Mouse (Mus musculus) heart, postnatal 0 days (tissue): ENCODE measurements around the gene Mien1. TPM values are rescaled to one million over a fixed set of nuclear protein-coding genes. Genes with fewer than 3 reads are reported as not detected.

Experiments
- ATAC-seq: fragments of 200-750 bp; cut with Nextera tagmentation; 2 replicates; pipeline ENCODE4 v1.8.0; 2017; ENCODE audit warnings: low read depth, moderate number of reproducible peaks, moderate library complexity; ENCODE audit not compliant: insufficient read depth
- DNase-seq: peaks from one replicate; pipeline ENCODE4 v3.0.0-alpha.2; 2016; ENCODE audit warnings: low spot score
- H3K27ac ChIP-seq: fragments of 300-500 bp; sonication (generic); 2 replicates; pipeline ENCODE4 v1.5.1; 2014; ENCODE audit warnings: low read depth, mild to moderate bottlenecking
- H3K27me3 ChIP-seq: fragments of 300-500 bp; sonication (generic); 2 replicates; pipeline ENCODE4 v1.6.1; 2014; ENCODE audit warnings: low read length, mixed read lengths; ENCODE audit not compliant: control insufficient read depth, insufficient read depth
- H3K36me3 ChIP-seq: fragments of 300-500 bp; sonication (generic); replicated peaks from 2 replicates; pipeline ENCODE4 v1.6.1; 2014; ENCODE audit warnings: low read length, mixed read lengths; ENCODE audit not compliant: control insufficient read depth, insufficient read depth
- H3K4me1 ChIP-seq: fragments of 300-500 bp; sonication (generic); 2 replicates; pipeline ENCODE4 v1.6.1; 2014; ENCODE audit warnings: antibody characterized with exemption; ENCODE audit not compliant: control insufficient read depth, insufficient read depth
- H3K4me2 ChIP-seq: fragments of 300-500 bp; sonication (generic); 2 replicates; pipeline ENCODE4 v1.6.1; 2014; ENCODE audit warnings: low read depth, mild to moderate bottlenecking, low read length, moderate library complexity
- H3K4me3 ChIP-seq: fragments of 300-500 bp; sonication (generic); 2 replicates; pipeline ENCODE4 v1.5.1; 2014; ENCODE audit warnings: low read depth, low read length
- H3K9ac ChIP-seq: fragments of 300-500 bp; sonication (generic); replicated peaks from 2 replicates; pipeline ENCODE4 v1.6.1; 2014; ENCODE audit warnings: low read depth, low read length, mixed read lengths
- H3K9me3 ChIP-seq: fragments of 300-500 bp; sonication (generic); replicated peaks from 2 replicates; pipeline ENCODE4 v1.6.1; 2016; ENCODE audit warnings: low read length; ENCODE audit not compliant: control insufficient read depth
- CTCF ChIP-seq: IDR thresholded peaks from 2 replicates; pipeline ENCODE4 v1.5.1; 2016; ENCODE audit warnings: antibody characterized with exemption, control low read depth, low read depth
- EP300 ChIP-seq: IDR thresholded peaks from 2 replicates; pipeline ENCODE4 v1.6.1; 2016; ENCODE audit warnings: antibody characterized with exemption, low read depth
- WGBS: fragments of 180-500 bp; shearing (Covaris S2); extraction: QIAGEN DNeasy Blood & Tissue Kit; methylation state at CpG from one replicate; pipeline ENCODE4 v1.1.7; 2014; 5-methylcytosine and 5-hydroxymethylcytosine counted together
- polyA plus RNA-seq: library from polyadenylated mRNA; unstranded; fragments of >200 nt; fragmentation: Nextera tagmentation; extraction: Ambion mirVana; gene quantifications from 2 replicates; pipeline ENCODE4 v1.2.1, GENCODE M21; 2015
- total RNA-seq: library from RNA; depleted of rRNA; stranded (reverse); fragments of >200 nt; gene quantifications from 2 replicates; pipeline ENCODE4 v1.2.3, GENCODE M21; 2014; ENCODE audit warnings: low replicate concordance

Gene Mien1
- total and polyA plus RNA-seq, 2 experiments from 2014 or later: 20.6 to 104 TPM

DNA sequence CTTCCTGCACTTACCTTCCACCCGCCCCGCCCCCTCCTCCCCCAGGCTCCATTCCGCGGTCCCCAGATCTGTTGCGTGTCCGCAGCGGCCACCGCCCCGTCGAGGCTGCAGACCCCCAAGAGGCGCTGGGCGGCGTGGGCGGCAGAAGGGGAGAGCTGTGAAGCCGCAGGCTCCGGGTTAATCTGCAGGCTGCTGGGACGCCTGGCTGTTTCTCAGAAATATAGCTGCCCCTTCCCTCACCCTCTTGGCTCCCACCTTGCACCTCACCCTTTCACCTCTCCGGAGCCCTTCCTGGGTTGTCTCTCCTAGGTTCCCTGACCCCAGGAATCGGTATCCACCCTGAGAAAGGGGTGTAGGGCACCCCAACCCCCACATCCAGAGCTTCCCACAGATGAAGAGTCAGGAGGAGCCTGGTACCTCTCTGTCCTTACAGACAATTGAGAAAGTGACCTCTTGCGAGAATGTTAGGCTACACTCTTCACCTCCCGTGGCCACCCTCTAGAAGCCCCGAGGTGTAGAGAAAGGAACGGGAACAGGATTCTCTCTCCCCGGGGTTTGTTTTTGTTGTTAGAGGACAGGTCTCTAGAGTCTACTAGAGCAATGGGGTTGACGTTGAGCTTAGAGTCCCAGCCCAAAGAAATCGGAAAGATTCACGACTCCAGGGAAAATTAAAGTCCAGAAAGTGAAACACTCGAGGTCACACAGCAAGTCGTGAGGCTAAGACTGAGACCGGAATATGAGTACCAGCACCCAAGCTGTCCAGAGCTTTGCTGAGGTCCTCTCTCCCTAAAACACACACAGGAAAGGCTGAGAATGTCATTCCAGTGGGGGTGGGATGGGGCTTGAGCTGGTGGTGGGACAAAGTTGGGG is 19.6 kb upstream of the Mien1 start:
- Histone ChIP-seq H3K9ac (peak overlapping the region; percentile 49), H3K4me2 (peak overlapping the region; percentile 79), H3K36me3 (no peaks in the 10 kb centered on the region), H3K9me3 (no peaks in the 10 kb centered on the region), H3K27me3 (peaks cover 22% of the 10 kb centered on the region), H3K4me3 (peak overlapping the region; percentile 55), H3K27ac (peak overlapping the region; percentile 33; the same call in 1 of the 2 replicates), H3K4me1 (no peaks in the 10 kb centered on the region)
- DNase-seq: no peak
- TF ChIP-seq CTCF (no peak), EP300 (no peak)
- 5% methylated on average over 21 of the region's 30 CpGs for WGBS
- peak; percentile 3; the same call in 1 of the 2 replicates for ATAC-seq

DNA sequence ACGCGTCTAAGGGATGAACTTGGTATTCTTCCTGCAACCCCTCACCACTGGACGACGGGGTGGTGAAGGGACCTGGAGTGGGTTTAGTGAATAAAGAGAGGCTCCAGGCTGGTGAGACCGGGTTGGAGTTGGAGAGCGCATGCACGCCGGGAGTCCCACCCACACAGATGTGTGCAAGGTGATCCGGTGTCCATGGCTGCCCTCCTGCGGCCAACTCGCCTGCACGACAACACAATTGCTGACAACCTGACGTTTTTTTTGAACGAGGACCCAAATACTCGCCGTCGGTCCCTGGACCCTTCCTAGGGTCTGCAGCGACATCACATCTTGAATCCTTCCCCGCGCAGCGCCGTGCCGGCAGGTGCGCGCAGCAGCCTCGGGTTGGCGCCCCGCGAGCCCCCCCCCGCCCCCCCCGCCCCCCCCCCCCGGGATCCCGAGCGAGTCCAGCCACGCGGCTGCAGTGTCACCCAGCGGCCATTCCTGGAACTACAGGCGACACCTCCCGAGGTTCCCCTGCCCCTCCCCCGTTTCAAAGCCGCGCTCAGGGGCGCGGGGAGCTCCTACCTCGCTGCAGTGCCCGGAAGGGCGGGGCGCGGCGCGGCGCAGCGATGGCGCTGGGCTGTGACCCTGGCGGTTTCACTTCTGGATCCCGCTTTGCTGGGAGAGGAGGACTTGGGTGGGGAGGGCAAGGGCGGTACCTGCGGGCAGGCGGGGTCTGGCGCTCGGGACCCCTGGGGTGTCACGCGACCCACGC is 18.8 kb upstream of the Mien1 start:
- Histone ChIP-seq H3K4me2 (peak overlapping the region; percentile 79), H3K4me3 (peak overlapping the region; percentile 55), H3K27me3 (peaks cover 22% of the 10 kb centered on the region), H3K36me3 (no peaks in the 10 kb centered on the region), H3K9me3 (no peaks in the 10 kb centered on the region), H3K4me1 (no peaks in the 10 kb centered on the region), H3K27ac (peak overlapping the region; percentile 33; the same call in 1 of the 2 replicates), H3K9ac (peak overlapping the region; percentile 49)
- peak; percentile 82 for DNase-seq
- no peak for TF ChIP-seq EP300
- TF ChIP-seq CTCF: peak; percentile 54
- peak; percentile 85 for ATAC-seq
- WGBS: 2% methylated on average over 56 of the region's 64 CpGs

DNA sequence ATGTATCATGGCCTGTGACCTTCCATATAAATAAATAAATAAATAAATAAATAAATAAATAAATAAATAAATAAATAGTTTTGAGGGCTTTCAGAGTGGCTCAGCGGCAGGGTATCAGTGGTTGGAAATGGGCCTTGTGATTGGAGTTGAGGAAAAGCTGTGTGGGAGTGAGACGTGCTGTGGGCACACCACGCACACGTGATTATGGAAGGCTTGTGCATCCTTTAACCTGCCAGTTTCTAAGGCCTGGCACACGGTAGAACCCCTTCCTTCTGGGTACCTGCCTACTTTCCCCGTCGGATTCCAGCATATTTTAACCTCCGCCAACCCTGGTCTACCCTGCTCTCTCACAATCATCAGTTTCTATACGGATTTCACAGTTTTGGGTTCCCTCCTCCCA is 18.2 kb upstream of the Mien1 start:
- DNase-seq (no peak), ATAC-seq (no peak)
- Histone ChIP-seq H3K27ac (no peak overlapping the region), H3K4me1 (no peaks in the 10 kb centered on the region), H3K4me2 (peak overlapping the region; percentile 79), H3K9ac (no peak overlapping the region), H3K9me3 (no peaks in the 10 kb centered on the region), H3K36me3 (no peaks in the 10 kb centered on the region), H3K4me3 (peak overlapping the region; percentile 55), H3K27me3 (peaks cover 22% of the 10 kb centered on the region)
- 21% methylated on average over 9 of the region's 9 CpGs for whole genome bisulfite sequencing
- TF ChIP-seq EP300 (no peak), CTCF (no peak)

GRCm38 (mm10) chr11:98456545-98456944 is 17.8 kb upstream of the Mien1 start:
- no peak for ATAC-seq
- 68% methylated on average over 5 of the region's 5 CpGs for WGBS
- no peaks in the 10 kb centered on the region for H3K9me3 ChIP-seq
- no peak overlapping the region for H3K4me2 ChIP-seq
- no peak overlapping the region for H3K27ac ChIP-seq
- no peaks in the 10 kb centered on the region for H3K4me1 ChIP-seq
- no peaks in the 10 kb centered on the region for H3K36me3 ChIP-seq
- no peak overlapping the region for H3K4me3 ChIP-seq
- TF ChIP-seq EP300: no peak
- TF ChIP-seq CTCF: no peak
- no peak overlapping the region for H3K9ac ChIP-seq
- no peak for DNase-seq
- H3K27me3 ChIP-seq: peaks cover 22% of the 10 kb centered on the region

DNA sequence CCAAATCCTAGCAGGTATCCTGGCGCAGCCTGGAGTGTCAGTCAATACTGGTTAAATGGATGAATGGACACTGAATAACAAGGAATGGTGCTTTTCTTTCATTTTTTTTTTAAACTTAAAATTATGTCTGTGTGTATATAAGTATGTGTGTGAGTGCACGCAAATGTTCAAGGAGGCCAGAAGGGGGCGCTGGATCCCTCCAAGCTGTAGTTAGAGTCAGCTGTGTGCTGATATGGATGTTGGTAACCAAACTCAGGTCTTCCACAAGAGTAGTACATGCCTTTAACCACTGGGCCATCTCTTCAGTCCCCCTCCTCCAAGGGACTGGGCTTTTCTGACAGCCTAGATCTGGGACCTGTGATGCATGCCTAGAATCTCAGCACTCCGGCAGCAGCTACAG is 16.7 kb upstream of the Mien1 start:
- Histone ChIP-seq H3K9ac (no peak overlapping the region), H3K4me2 (no peak overlapping the region), H3K9me3 (no peaks in the 10 kb centered on the region), H3K36me3 (no peaks in the 10 kb centered on the region), H3K4me1 (no peaks in the 10 kb centered on the region), H3K27me3 (peaks cover 26% of the 10 kb centered on the region), H3K4me3 (no peak overlapping the region), H3K27ac (no peak overlapping the region)
- WGBS: 79% methylated on average over 4 of the region's 4 CpGs
- DNase-seq (no peak), ATAC-seq (no peak)
- TF ChIP-seq CTCF (no peak), EP300 (no peak)
